Mouse (Mus musculus) heart, postnatal 0 days (tissue): ENCODE measurements around the gene Tmprss13.

Experiments
- CTCF ChIP-seq: IDR thresholded peaks from 2 replicates; pipeline ENCODE4 v1.5.1; 2016; ENCODE audit warnings: antibody characterized with exemption, control low read depth, low read depth
- EP300 ChIP-seq: IDR thresholded peaks from 2 replicates; pipeline ENCODE4 v1.6.1; 2016; ENCODE audit warnings: antibody characterized with exemption, low read depth

DNA sequence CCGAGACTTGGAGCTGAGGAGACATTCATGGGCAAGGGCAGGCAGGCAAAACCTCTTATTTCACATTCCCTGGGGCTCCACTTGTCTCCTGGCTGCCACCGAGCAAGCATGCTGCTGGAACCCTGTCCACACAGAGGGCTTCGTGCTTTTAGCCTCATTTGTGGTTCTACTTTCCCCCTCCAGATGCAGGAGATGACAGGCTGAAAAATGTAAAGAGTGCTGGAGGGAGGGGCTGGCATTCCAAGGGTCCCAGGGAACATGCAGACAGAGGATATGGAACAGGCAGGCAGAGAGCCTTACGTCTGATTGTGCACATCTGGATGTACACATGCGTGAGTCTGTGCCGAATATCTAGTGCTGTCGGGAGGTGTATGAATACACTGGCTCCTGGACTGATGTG, 39.5 kb downstream of the Tmprss13 start:
- TF ChIP-seq CTCF (no peak), EP300 (no peak)
